Mouse (Mus musculus): Measurements from ENCODE around the gene Hoxb4. TPM values are rescaled to one million over a fixed set of nuclear protein-coding genes. Genes with fewer than 3 reads are reported as not detected.

The Hoxb4 gene
- polyA plus RNA-seq, 1 experiment = not detected

- TF ChIP-seq GATA1 (IDR thresholded peaks at IDR 0.05; ENCODE audit: low read length) = no peak
These were observed 15.5 kb upstream of the Hoxb4 start for GRCm38 (mm10) chr11:96302381-96303150.

- TF ChIP-seq GATA1 (IDR thresholded peaks at IDR 0.05; ENCODE audit: low read length) = no peak
These were observed 14.6 kb upstream of the Hoxb4 start, which contains the start of gene Hoxb5 for GRCm38 (mm10) chr11:96303151-96304099. Gene Hoxb5 (plus strand): TSS chr11:96303336.

GRCm38 (mm10) chr11:96304381-96305195 lies 13.5 kb upstream of the Hoxb4 start:
- TF ChIP-seq GATA1 (IDR thresholded peaks at IDR 0.05; ENCODE audit: low read length) = no peak

- TF ChIP-seq GATA1 (IDR thresholded peaks at IDR 0.05; ENCODE audit: low read length) = no peak
These were observed 12.4 kb upstream of the Hoxb4 start for GRCm38 (mm10) chr11:96305505-96306182.

GRCm38 (mm10) chr11:96306183-96306907 lies 11.7 kb upstream of the Hoxb4 start:
- TF ChIP-seq GATA1 (IDR thresholded peaks at IDR 0.05; ENCODE audit: low read length) = no peak

- no peak for TF ChIP-seq GATA1 (IDR thresholded peaks at IDR 0.05; ENCODE audit: low read length)
These were observed 11.2 kb upstream of the Hoxb4 start for GRCm38 (mm10) chr11:96306908-96307269.

GRCm38 (mm10) chr11:96308763-96309162 lies 9.3 kb upstream of the Hoxb4 start:
- TF ChIP-seq GATA1 (IDR thresholded peaks at IDR 0.05; ENCODE audit: low read length) = no peak

GRCm38 (mm10) chr11:96309288-96309687 lies 8.8 kb upstream of the Hoxb4 start:
- no peak for TF ChIP-seq GATA1 (IDR thresholded peaks at IDR 0.05; ENCODE audit: low read length)

GRCm38 (mm10) chr11:96310183-96310938 lies 7.7 kb upstream of the Hoxb4 start:
- TF ChIP-seq GATA1 (IDR thresholded peaks at IDR 0.05; ENCODE audit: low read length) = no peak

GRCm38 (mm10) chr11:96311097-96311496 lies 7.0 kb upstream of the Hoxb4 start:
- no peak for TF ChIP-seq GATA1 (IDR thresholded peaks at IDR 0.05; ENCODE audit: low read length)

- TF ChIP-seq GATA1 (IDR thresholded peaks at IDR 0.05; ENCODE audit: low read length) = no peak
These were observed 6.3 kb upstream of the Hoxb4 start for GRCm38 (mm10) chr11:96311520-96312417.

- no peak for TF ChIP-seq GATA1 (IDR thresholded peaks at IDR 0.05; ENCODE audit: low read length)
These were observed 4.9 kb upstream of the Hoxb4 start for GRCm38 (mm10) chr11:96313134-96313533.

Data from G1E-ER4 (cell line).